Mouse (Mus musculus): ENCODE measurements around the gene Gtf2f1.
"Not testable (repeated sequence)": the region's sequence is repeated elsewhere in the genome, so short reads cannot be mapped to it uniquely, and the experiment has no call there.

Gtf2f1 gene

GRCm38 (mm10) chr17:57011236-57012141 is at the start of gene Gtf2f1, which contains the start of gene Gm17949:
Gene Gtf2f1, minus strand, starts transcription at chr17:57011288.
Gene Gm17949, plus strand, starts transcription at chr17:57011469.
- peak; percentile 90 to 94 for DNase-seq

- DNase-seq = peak; percentile 98
Measured at GRCm38 (mm10) chr17:57060231-57060801, 49.2 kb upstream of the Gtf2f1 start.

DNA sequence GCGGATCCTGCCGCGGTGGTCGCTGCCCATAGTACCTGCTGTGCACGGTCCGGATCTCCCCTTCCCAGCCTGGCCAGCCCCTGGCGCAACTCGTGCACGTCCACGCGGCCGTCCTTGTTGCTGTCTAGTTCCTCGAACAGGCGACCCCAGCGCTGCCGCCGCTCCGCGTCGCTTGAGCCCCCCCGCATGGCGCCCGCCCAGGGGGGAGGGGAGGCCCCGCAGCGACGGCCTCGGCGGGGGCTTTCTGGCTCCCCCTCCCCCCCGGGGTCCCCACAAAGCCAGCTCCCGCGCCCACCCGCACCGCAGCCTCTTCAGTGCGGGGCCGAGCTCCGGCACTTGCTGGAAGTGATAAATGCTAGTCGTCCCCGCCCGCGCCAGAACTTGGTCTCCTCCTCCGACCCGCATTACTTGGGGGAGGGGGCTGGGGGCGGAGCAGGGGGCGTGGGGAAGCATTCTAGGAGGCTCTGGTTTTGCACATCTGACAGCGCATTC is 48.4 kb upstream of the Gtf2f1 start, which contains the start of gene Slc25a23:
Gene Slc25a23, minus strand, starts transcription at position 378 of the 492 bp plus-strand sequence.
- DNase-seq = peak; percentile 66 to 67

- peak; percentile 50 to 51 for DNase-seq
Measured at GRCm38 (mm10) chr17:57058891-57059485, 47.9 kb upstream of the Gtf2f1 start, which contains the start of gene Crb3. Gene Crb3, plus strand, starts transcription at chr17:57059105.

DNA sequence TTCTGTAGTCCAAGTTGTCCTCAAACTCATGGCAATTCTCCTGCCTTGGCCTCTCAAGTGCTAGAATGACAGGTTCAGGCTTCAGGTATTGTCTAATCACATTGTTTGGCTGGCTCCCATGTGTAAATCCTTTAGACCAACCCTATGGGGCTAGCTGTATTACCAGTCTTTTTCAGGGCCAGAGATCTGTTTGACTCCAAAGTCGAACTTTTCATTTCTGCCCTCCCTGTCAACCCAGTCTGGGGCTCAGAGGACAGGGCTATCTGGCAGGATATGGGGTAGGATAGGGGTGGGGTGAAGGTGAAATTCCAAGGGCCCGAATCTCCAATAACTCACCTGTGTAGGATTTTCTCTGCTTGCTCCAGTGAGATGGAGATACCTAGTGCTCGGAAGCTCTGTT is 45.2 kb upstream of the Gtf2f1 start:
- no peak for DNase-seq

- DNase-seq = not testable (repeated sequence)
Measured at GRCm38 (mm10) chr17:57051679-57052078, 40.6 kb upstream of the Gtf2f1 start.

DNA sequence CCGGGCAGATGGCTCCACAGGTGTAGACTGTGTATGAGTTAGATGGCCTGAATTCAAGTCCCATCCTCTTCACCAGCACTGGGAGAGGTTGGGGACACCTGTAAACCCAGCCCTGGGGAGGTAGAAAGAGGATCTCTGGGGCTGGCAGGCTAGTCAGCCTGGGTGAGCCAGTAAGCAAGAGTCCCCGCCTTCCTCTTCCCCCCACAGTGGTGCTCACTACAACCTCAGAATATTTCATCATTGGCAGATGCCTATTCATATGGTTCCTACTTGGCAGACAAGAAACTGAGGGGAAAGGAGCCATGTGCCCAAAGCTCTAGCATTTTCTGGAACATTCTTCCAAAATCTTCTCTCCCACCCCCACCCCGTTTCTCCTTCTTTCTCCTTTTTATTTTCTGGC is 37.7 kb upstream of the Gtf2f1 start:
- DNase-seq = no peak

GRCm38 (mm10) chr17:57047406-57047805 is 36.3 kb upstream of the Gtf2f1 start:
- peak in 1 of 2 experiments; percentile 37 for DNase-seq

DNA sequence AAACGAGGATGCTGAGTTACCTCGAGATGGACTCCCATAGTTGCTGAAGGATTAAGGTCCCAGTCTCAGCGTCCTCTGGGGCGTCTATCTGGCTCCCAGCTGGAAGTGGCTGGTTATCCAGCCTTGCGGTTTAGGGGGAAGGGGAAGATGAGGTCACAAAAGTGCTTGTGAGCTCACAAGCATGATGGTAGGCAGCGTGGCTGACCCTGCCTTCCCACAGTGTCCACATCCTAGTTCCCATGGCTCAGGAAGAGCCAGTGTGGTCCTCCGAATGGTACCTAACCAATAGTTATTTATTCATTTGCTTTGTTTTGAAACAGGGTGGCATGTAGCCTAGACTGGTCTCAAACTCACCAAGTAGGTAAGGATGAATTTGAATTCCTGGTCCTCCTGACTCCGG is 30.5 kb upstream of the Gtf2f1 start, which contains the start of gene Slc25a41:
Gene Slc25a41, minus strand, starts transcription at position 101 of the 400 bp plus-strand sequence.
- DNase-seq = no peak

- DNase-seq = no peak
Measured at GRCm38 (mm10) chr17:57038978-57039377, 27.9 kb upstream of the Gtf2f1 start.

GRCm38 (mm10) chr17:57032854-57033253 is 21.8 kb upstream of the Gtf2f1 start:
- DNase-seq = no peak

- peak; percentile 100 for DNase-seq
Measured at GRCm38 (mm10) chr17:57031661-57032420, 20.8 kb upstream of the Gtf2f1 start.

DNA sequence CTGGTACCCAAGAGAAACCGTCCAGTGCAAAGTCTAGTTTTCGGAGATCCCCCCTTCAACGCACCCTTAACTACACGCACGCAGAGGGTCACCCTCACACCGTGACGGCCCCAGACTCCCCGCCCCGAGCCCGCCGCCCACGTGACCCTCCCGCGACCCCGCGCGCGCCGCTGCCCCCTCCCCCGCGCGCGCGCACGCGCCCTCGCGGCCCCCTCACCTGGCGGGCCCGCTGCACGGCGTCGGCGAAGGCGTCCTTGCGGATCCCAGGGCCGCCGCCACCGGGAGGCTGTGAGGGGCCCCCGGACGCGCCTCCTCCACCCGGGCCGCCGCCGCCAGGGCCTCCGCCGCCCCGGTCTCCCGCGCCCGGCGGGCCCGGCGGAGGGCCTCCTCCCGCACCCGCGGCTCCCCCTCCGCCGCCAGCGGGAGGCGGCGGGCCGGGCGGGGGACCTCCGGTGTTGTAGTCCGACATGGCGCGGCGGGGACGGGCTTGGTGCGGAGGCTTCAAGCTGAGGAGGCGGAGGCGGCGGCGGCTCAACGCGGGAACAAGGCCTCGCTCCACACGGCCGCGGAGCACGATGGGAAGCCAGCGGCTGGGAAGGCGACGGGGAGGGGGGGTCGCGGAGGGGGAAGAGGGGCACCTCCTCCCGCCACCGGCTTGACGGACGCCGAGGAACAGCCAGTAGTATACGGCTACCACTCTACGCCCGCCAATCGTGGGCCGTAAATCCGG is 20.0 kb upstream of the Gtf2f1 start, which contains the start of gene Khsrp:
Gene Khsrp, minus strand, starts transcription at position 592 of the 730 bp plus-strand sequence.
- DNase-seq = peak; percentile 19 to 20

DNA sequence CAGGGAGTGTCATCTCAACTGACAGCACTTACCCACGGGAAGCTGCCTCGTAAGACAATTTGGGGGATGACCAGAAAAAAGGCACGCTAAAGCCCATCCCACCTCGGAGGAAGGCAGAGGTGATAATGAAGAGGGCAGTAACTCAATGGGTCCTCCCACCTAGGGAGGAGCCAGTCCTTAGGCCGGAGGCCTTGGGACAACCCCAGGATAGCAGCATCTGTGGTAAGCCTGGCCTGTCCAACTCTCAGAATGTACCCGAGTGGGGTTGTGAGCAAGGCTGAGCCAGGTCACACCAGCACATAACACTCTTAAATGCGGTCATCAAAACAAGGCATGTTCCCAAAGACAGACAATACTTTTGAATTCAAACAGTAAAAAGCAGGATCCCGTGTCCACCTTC is 18.6 kb upstream of the Gtf2f1 start:
- DNase-seq = no peak

DNA sequence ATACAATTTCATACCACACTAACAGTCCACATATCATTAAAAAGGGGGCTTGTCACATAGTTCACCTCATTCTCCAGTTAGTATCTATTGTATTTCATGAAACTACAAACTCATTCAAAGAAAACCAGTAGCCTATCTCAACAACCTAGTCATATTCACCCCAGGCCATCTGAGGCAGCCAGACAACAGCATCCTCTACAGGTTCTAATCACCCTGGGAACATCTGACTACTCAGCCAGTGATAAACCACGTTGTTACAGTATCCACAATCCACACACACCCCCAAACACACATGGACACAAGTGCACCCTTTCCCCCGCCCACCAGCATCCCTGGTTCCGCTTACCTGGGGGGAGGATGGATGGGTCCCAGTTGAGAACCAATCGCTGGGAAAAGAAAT is 16.4 kb upstream of the Gtf2f1 start:
- DNase-seq = no peak

DNA sequence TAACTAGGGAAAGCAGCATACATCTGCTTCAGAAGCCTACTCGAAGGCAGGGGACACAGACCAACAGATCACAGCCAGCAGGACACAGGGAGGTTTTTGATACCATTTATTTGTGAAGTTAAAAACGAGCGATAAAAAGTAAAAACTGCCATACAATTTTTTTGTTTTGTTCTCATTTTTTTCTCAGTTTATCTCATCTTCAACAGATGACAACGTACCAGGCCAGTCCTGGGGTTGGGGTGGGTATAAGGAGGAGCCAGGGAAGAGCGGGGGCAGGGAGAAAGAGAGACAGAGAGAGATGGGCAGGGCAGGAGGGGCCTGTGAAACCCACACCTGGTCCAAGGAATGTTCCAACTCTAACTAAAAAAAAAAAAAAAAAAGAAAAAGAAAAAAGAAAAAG is 9.9 kb upstream of the Gtf2f1 start:
- no peak for DNase-seq

DNA sequence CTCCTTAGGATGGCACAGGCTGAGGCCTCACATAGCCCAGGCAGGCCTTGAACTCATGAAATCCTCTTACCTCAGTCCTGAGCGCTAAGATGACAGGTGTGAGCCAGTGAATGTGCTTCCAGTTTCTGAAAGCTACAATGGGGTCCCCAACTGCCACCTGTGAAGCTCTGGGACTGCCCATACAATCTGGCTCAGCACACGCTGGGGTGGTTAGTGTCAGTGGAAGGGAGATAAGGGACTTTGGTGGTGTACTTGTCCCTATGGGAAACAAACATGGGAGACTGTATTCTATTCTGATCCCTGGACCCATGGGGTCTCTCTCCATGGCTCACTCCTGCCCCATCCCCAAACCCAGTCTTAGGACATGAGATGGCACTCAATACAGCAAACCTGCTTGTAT is 8.6 kb upstream of the Gtf2f1 start:
- no peak for DNase-seq

- DNase-seq = no peak
Measured at GRCm38 (mm10) chr17:57012245-57012795, 1.2 kb upstream of the Gtf2f1 start.

DNA sequence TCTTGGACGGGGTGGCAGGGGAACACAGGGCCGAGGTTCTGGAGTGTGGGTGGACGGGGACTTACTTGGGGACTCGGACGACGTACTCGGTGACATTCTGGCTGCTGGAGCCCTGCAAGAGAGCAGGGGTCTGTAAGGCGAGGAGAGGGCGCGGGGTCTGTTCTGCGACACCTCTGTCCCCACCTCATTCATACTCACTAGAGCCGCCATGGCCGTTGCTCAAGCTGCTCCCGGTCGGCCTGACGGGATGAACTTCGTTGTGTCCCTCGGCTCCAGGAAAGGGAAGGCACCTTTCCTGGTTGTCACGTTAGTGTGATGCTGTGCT is 215 bp downstream of the Gtf2f1 start:
- DNase-seq = no peak

- DNase-seq = no peak
Measured at GRCm38 (mm10) chr17:57007137-57007905, 3.8 kb downstream of the Gtf2f1 start.

DNA sequence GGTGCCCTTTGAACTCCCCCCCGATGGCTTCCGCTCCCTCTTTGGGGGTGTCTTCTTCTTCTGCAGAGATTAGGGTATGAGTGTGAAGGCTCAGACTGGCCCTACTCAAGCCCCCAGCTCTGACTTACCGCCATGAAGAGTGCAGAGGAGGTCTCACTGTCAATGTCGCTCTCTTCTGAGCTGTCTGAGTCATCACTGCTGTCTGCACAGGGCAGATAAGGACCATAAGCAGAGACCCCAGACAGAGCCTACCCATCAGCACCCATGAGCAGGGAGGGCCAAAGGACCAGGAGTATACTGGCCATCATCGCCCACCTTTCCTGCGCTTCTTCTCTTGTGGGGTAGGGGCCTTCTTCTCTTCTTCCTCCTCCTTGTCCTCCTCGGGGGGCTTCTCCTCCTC is 7.1 kb downstream of the Gtf2f1 start:
- DNase-seq = no peak

Data from lung, adult 18-20 months (tissue).